Mouse (Mus musculus) myocyte (in vitro differentiated cells): ENCODE measurements around the gene Fgf6. TPM values are rescaled to one million over a fixed set of nuclear protein-coding genes. Genes with fewer than 3 reads are reported as not detected.

Experiments
- H3K27me3 ChIP-seq: one replicate; pipeline ENCODE4 v1.6.1; 2011; ENCODE audit not compliant: control insufficient read depth, insufficient read depth, insufficient read length
- H3K36me3 ChIP-seq: one replicate; pipeline ENCODE4 v1.6.1; 2011; ENCODE audit not compliant: control insufficient read depth, insufficient read depth
- H3K4me2 ChIP-seq: one replicate; pipeline ENCODE4 v1.6.1; 2011; ENCODE audit warnings: low read depth, control low read depth
- H3K4me3 ChIP-seq: one replicate; pipeline ENCODE4 v1.5.1; 2011; ENCODE audit warnings: mild to moderate bottlenecking, control low read depth, moderate library complexity
- H3K79me2 ChIP-seq: one replicate; pipeline ENCODE4 v1.6.1; 2011; ENCODE audit not compliant: control insufficient read depth, insufficient read depth
- H3ac ChIP-seq: one replicate; pipeline ENCODE4 v1.6.1; 2011; ENCODE audit not compliant: control insufficient read depth, insufficient read length
- CEBPB ChIP-seq: IDR thresholded peaks from 2 replicates; pipeline ENCODE4 v1.6.1; 2011; ENCODE audit warnings: mild to moderate bottlenecking, moderate library complexity; ENCODE audit not compliant: poor library complexity, insufficient read depth, severe bottlenecking
- E2F4 ChIP-seq: IDR thresholded peaks from one replicate; pipeline ENCODE4 v1.6.1; 2011; ENCODE audit warnings: mild to moderate bottlenecking, control low read depth, moderate library complexity; ENCODE audit not compliant: insufficient read depth
- MAX ChIP-seq: IDR thresholded peaks from one replicate; pipeline ENCODE4 v1.6.1; 2011; ENCODE audit warnings: low read depth, mild to moderate bottlenecking, control low read depth
- MYOD1 ChIP-seq, 3 experiments: IDR thresholded peaks; one replicate each; pipeline ENCODE4 v1.6.1; 2011; ENCODE audit warnings: control low read depth in 2 of 3, low read depth in 2 of 3, mild to moderate bottlenecking in 2 of 3, moderate library complexity in 1 of 3; ENCODE audit not compliant: insufficient read length in 2 of 3, control insufficient read depth in 1 of 3
- MYOG ChIP-seq, 3 experiments: IDR thresholded peaks; one replicate each; pipeline ENCODE4 v1.6.1; 2011; ENCODE audit warnings: control low read depth in 2 of 3, low read depth in 2 of 3, mild to moderate bottlenecking in 2 of 3; ENCODE audit not compliant: insufficient read length in 2 of 3, control insufficient read depth in 1 of 3, insufficient read depth in 1 of 3
- POLR2A ChIP-seq: IDR thresholded peaks from one replicate; pipeline ENCODE4 v1.6.1; 2011; ENCODE audit warnings: low read depth, mild to moderate bottlenecking, control low read depth, moderate library complexity; ENCODE audit not compliant: insufficient read length
- POLR2AphosphoS2 ChIP-seq: IDR thresholded peaks from one replicate; pipeline ENCODE4 v1.6.1; 2011; ENCODE audit warnings: low read depth, control low read depth; ENCODE audit not compliant: insufficient read length
- REST ChIP-seq: IDR thresholded peaks from one replicate; pipeline ENCODE4 v1.6.1; 2011; ENCODE audit warnings: mild to moderate bottlenecking, control low read depth, moderate library complexity; ENCODE audit not compliant: insufficient read depth, insufficient read length
- SRF ChIP-seq: IDR thresholded peaks from one replicate; pipeline ENCODE4 v1.6.1; 2011; ENCODE audit warnings: low read depth; ENCODE audit not compliant: control insufficient read depth, insufficient read length
- TCF12 ChIP-seq: IDR thresholded peaks from one replicate; pipeline ENCODE4 v1.6.1; 2011; ENCODE audit warnings: mild to moderate bottlenecking, control low read depth; ENCODE audit not compliant: poor library complexity, insufficient read depth, severe bottlenecking
- TCF3 ChIP-seq: IDR thresholded peaks from one replicate; pipeline ENCODE4 v1.6.1; 2011; ENCODE audit warnings: low read depth, control low read depth; ENCODE audit not compliant: insufficient read length
- USF1 ChIP-seq: IDR thresholded peaks from one replicate; pipeline ENCODE4 v1.6.1; 2011; ENCODE audit warnings: low read depth, mild to moderate bottlenecking, control low read depth, moderate library complexity
- polyA plus RNA-seq: library from polyadenylated mRNA; unstranded; fragments of >200 nt; fragmentation: generic; extraction: Trizol; gene quantifications from one replicate; pipeline ENCODE4 v1.2.1, GENCODE M21; 2012; ENCODE audit warnings: missing spikeins

Fgf6 gene
- polyA plus RNA-seq, 1 experiment = not detected

GRCm38 (mm10) chr6:127064815-127065214 is 49.4 kb downstream of the Fgf6 start:
- no peak overlapping the region for H3K4me2 ChIP-seq
- no peaks in the 10 kb centered on the region for H3K36me3 ChIP-seq
- no peak overlapping the region for H3K4me3 ChIP-seq
- H3K27me3 ChIP-seq = peaks cover 14% of the 10 kb centered on the region
- TF ChIP-seq REST (no peak), TCF12 (no peak), TCF3 (no peak), USF1 (no peak), E2F4 (no peak), POLR2AphosphoS2 (no peak), CEBPB (no peak), SRF (no peak), MAX (no peak), POLR2A (no peak), MYOD1 (IDR thresholded peaks at IDR 0.05; ENCODE audit: control insufficient read depth in 1 of 3, insufficient read length in 2 of 3, low read depth in 2 of 3) (no peak), MYOG (IDR thresholded peaks at IDR 0.05; ENCODE audit: control insufficient read depth in 1 of 3, insufficient read depth in 1 of 3, insufficient read length in 2 of 3, low read depth in 2 of 3) (no peak)
- no peak overlapping the region for H3ac ChIP-seq
- no peaks in the 10 kb centered on the region for H3K79me2 ChIP-seq

GRCm38 (mm10) chr6:127072817-127073216 is 57.4 kb downstream of the Fgf6 start, which contains the start of gene Fgf23:
Fgf23 (plus strand) TSS chr6:127072902.
- H3ac ChIP-seq = no peak within 1 kb of the TSS
- peaks cover 19% of the 10 kb centered on the region for H3K27me3 ChIP-seq
- H3K36me3 ChIP-seq = no peaks in the 10 kb centered on the region
- H3K4me2 ChIP-seq = no peak within 1 kb of the TSS
- no peaks in the 10 kb centered on the region for H3K79me2 ChIP-seq
- H3K4me3 ChIP-seq = no peak within 1 kb of the TSS
- TF ChIP-seq SRF (no peak), POLR2AphosphoS2 (no peak), CEBPB (no peak), MYOG (IDR thresholded peaks at IDR 0.05; ENCODE audit: control insufficient read depth in 1 of 3, insufficient read depth in 1 of 3, insufficient read length in 2 of 3, low read depth in 2 of 3) (no peak), TCF12 (no peak), E2F4 (no peak), USF1 (no peak), MAX (no peak), REST (no peak), TCF3 (no peak), POLR2A (no peak), MYOD1 (IDR thresholded peaks at IDR 0.05; ENCODE audit: control insufficient read depth in 1 of 3, insufficient read length in 2 of 3, low read depth in 2 of 3) (no peak)

Other genes with a start within 250 kb of the Fgf6 start
- gene Ndufa9, start 166.4 kb upstream of the Fgf6 start, polyA plus RNA-seq = 193 TPM
- gene Akap3, start 162.5 kb upstream of the Fgf6 start, polyA plus RNA-seq = 0.02 TPM
- gene Dyrk4, start 93.7 kb upstream of the Fgf6 start, polyA plus RNA-seq = 10.7 TPM
- 4.6 TPM for gene Rad51ap1, start 76.0 kb upstream of the Fgf6 start, polyA plus RNA-seq
- gene D6Wsu163e, start 75.6 kb upstream of the Fgf6 start, polyA plus RNA-seq = 18.4 TPM
- gene Fgf23, start 57.3 kb downstream of the Fgf6 start, polyA plus RNA-seq = not detected
- 4.7 TPM for gene Tigar, start 94.0 kb downstream of the Fgf6 start, polyA plus RNA-seq
- 13.9 TPM for gene Ccnd2, start 136.6 kb downstream of the Fgf6 start, polyA plus RNA-seq